Mouse (Mus musculus): ENCODE measurements at regions not wholly inside any gene's neighbourhood (a gene's known extent, or its start where the extent isn't known, plus 50 kb on each side); places are given as distances from the start of the nearest gene placed in this dataset.
"Not testable (repeated sequence)": the region's sequence is repeated elsewhere in the genome, so short reads cannot be mapped to it uniquely, and the experiment has no call there.

- no peak for DNase-seq
Observed at GRCm38 (mm10) chr5:45382804-45383203, 67.2 kb downstream of the Qdpr start.

- no peak for DNase-seq
Observed at GRCm38 (mm10) chr5:45378486-45378885, 71.5 kb downstream of the Qdpr start.

- DNase-seq, result no peak
Observed at GRCm38 (mm10) chr5:45373069-45373468, 77.0 kb downstream of the Qdpr start.

GRCm38 (mm10) chr5:45368451-45368850 is 81.6 kb downstream of the Qdpr start:
- DNase-seq, result peak; percentile 74

- DNase-seq, result no peak
Observed at GRCm38 (mm10) chr5:45360189-45360588, 89.8 kb downstream of the Qdpr start.

- DNase-seq, result no peak
Observed at GRCm38 (mm10) chr5:45340411-45340810, 109.6 kb downstream of the Qdpr start.

- no peak for DNase-seq
Observed at GRCm38 (mm10) chr5:45336801-45337200, 113.2 kb downstream of the Qdpr start.

- not testable (repeated sequence) for DNase-seq
Observed at GRCm38 (mm10) chr5:45324468-45324867, 125.6 kb downstream of the Qdpr start.

- DNase-seq, result peak; percentile 39
Observed at GRCm38 (mm10) chr5:45323500-45323899, 126.5 kb downstream of the Qdpr start.

GRCm38 (mm10) chr5:45318026-45318425 is 132.0 kb downstream of the Qdpr start:
- DNase-seq, result peak; percentile 13

- no peak for DNase-seq
Observed at GRCm38 (mm10) chr5:45301120-45301519, 148.9 kb downstream of the Qdpr start.

- DNase-seq, result no peak
Observed at GRCm38 (mm10) chr5:45298872-45299271, 151.2 kb downstream of the Qdpr start.

GRCm38 (mm10) chr5:45295134-45295533 is 154.9 kb downstream of the Qdpr start:
- DNase-seq, result no peak

- no peak for DNase-seq
Observed at GRCm38 (mm10) chr5:45292833-45293546, 157.0 kb downstream of the Qdpr start.

- DNase-seq, result peak; percentile 89
Observed at GRCm38 (mm10) chr5:45292383-45292782, 157.7 kb downstream of the Qdpr start.

GRCm38 (mm10) chr5:45291752-45292151 is 158.3 kb downstream of the Qdpr start:
- DNase-seq, result no peak

GRCm38 (mm10) chr5:45291276-45291675 is 158.8 kb downstream of the Qdpr start:
- peak; percentile 45 for DNase-seq

GRCm38 (mm10) chr5:45286454-45286853 is 163.6 kb downstream of the Qdpr start:
- no peak for DNase-seq

- DNase-seq, result no peak
Observed at GRCm38 (mm10) chr5:45284680-45285079, 165.4 kb downstream of the Qdpr start.

- DNase-seq, result no peak
Observed at GRCm38 (mm10) chr5:45283908-45284415, 166.1 kb downstream of the Qdpr start.

- DNase-seq, result no peak
Observed at GRCm38 (mm10) chr5:45282207-45282930, 167.7 kb downstream of the Qdpr start.

GRCm38 (mm10) chr5:45278571-45278970 is 171.5 kb downstream of the Qdpr start:
- DNase-seq, result peak; percentile 83

- peak; percentile 20 for DNase-seq
Observed at GRCm38 (mm10) chr5:45278005-45278432, 172.0 kb downstream of the Qdpr start.

All from adrenal gland, adult 2 months (tissue).